Comparison of ENCODE assay signal across 8 mouse cellular contexts in genomic region chr2:157203459-157204365, GRCm38 (mm10). TPM values are rescaled to one million over a fixed set of nuclear protein-coding genes. Genes with fewer than 3 reads are reported as not detected.
DNase-seq lines count a peak whose midpoint lies in the region; ATAC-seq and TF ChIP-seq lines count a peak whose summit lies in the region.

No protein-coding gene starts in this region.

- no peak for ATAC-seq in cerebellum, adult (ENCODE audit: insufficient number of reproducible peaks, low FRiP score, low TSS enrichment)
- ATAC-seq in G1E (ENCODE audit: extremely low read depth, insufficient number of reproducible peaks, low FRiP score, poor library complexity, severe bottlenecking) = peak; percentile 46; the same call in 1 of the 2 replicates

- peaks cover 31% of the 10 kb centered on the region for H3K79me2 ChIP-seq in macrophage (ENCODE audit: inconsistent target)

- H3K27me3 ChIP-seq in G1E (ENCODE audit: insufficient read depth, low read length) = no peaks in the 10 kb centered on the region

- WGBS in macrophage (ENCODE audit: missing documents) = under 1% methylated on average over 49 of the region's 49 CpGs

- TF ChIP-seq CTCF in G1E (IDR thresholded peaks at IDR 0.05; ENCODE audit: low read depth, low read length) = no peak

- peaks cover 38% of the 10 kb centered on the region for H3K4me1 ChIP-seq in G1E (ENCODE audit: insufficient read depth, low read depth, low read length)

- H3K4me3 ChIP-seq in G1E (ENCODE audit: low read depth, low read length) = peak overlapping the region; percentile 77
- peak overlapping the region; percentile 69 for H3K4me3 ChIP-seq in macrophage (ENCODE audit: inconsistent target)

- peaks cover 2% of the 10 kb centered on the region; the same call in 1 of the 2 replicates for H3K9me3 ChIP-seq in G1E (replicated peaks)

- peaks cover 28% of the 10 kb centered on the region for H3K36me3 ChIP-seq in G1E (replicated peaks)
- H3K36me3 ChIP-seq in macrophage (ENCODE audit: inconsistent target) = no peaks in the 10 kb centered on the region

- peak overlapping the region; percentile 58 for H3K27ac ChIP-seq in macrophage

- DNase-seq in cerebellum, adult 9-10 months = peak; percentile 24
- DNase-seq in G1E (ENCODE audit: low spot score) = peak; percentile 59
- peak; percentile 59 for DNase-seq in embryo, embryonic 11.5 days (ENCODE audit: low read depth, low spot score)
- peak; percentile 38 for DNase-seq in heart, postnatal 4 days
- peak; percentile 11 to 24 for DNase-seq in layer of hippocampus, postnatal 36 days
- DNase-seq in spleen, postnatal 36 days (ENCODE audit: low spot score in 2 of 2) = peak; percentile 37 to 57

RNA-seq across cellular contexts. Expression of gene Rbl1, which starts 0.6 kb away (rescaled TPM):
- total RNA-seq in G1E (2014; fragmentation: Nextera tagmentation) (96.7 and 97.4 TPM in 2 replicates), G1E (2017) (74.1 and 88.2 TPM in 2 replicates)
- polyA plus RNA-seq in G1E (2012) (10.9 and 11.1 TPM in 2 replicates), macrophage (2018) (10.6 to 26.0 TPM (median 16.2 TPM) in 3 replicates)
- 10 to 100 TPM; 21.7 to 22.1 TPM for total RNA-seq in heart, postnatal 4 days (2021)
- total RNA-seq in layer of hippocampus, postnatal 36 days (2021) = 1 to 10 TPM; 1.7 to 1.8 TPM
- 100 to 1,000 TPM in 1 of 26 experiments, 10 to 100 TPM in 24, 1 to 10 TPM in 1; 8.6 to 155 (median 38.4) TPM for total RNA-seq in macrophage (2018; cell fraction: chromatin; rRNA removed)
- total RNA-seq in macrophage (2018; cell fraction: cytosol; rRNA removed) = 10 to 100 TPM in 24 of 26 experiments, 1 to 10 TPM in 2; 9.5 to 45.0 (median 17.8) TPM
- total RNA-seq in macrophage (2018; cell fraction: nucleus; rRNA removed) = 100 to 1,000 TPM in 1 of 26 experiments, 10 to 100 TPM in 24, 1 to 10 TPM in 1; 8.5 to 101 (median 37.6) TPM

Comparison
In these comparisons a context has a peak if more than half of its experiments do, and no peak if none do; other contexts are left out.
1. RNA of gene Rbl1, which starts 0.6 kb away (total RNA-seq): 74.1 to 97.4 TPM in G1E and 21.7 to 22.1 TPM in heart, postnatal 4 days; 1.7 to 1.8 TPM in layer of hippocampus, postnatal 36 days; every median in the first group is over 4 times any median in the second.
2. Peak in every context shown above with its lines, with median percentiles within 50 percentile points of each other: DNase-seq.